In the genomic region with DNA sequence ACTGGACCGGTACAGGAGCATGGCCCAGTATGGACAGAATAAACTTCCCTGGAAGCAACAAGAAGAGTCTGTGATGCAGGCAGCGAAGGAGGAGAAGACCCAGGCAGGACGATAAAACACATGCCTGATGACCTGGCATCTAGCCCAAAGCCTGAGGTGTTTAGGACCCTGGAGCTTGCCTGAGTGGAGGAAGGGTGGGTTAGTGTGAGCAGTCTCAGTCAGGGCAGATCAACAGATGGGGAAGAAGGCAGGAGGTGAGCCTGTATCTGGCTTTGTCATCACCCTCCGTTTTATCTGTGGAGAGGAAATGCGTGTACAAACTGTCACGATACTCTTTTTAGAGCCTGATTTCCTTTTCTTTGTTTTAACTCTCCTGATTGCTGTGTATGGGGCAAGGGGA, we compare ENCODE assay signal across 12 mouse cellular contexts.
DNase-seq lines count a peak whose midpoint lies in the region; ATAC-seq lines count a peak whose summit lies in the region.
"Had no signal": no experiment of that assay in that cellular context is flagged by ENCODE, and none has a peak within 500 bp of the region (broad histone marks: within the 10 kb centered on the region; RNA-seq: fewer than 3 reads in every experiment).

No protein-coding gene starts in this region.

- no peaks in the 10 kb centered on the region for H3K4me1 ChIP-seq in forebrain, embryonic 14.5 days (ENCODE audit: control insufficient read depth, insufficient read depth, low read length)
- no peaks in the 10 kb centered on the region for H3K4me1 ChIP-seq in forebrain, embryonic 12.5 days

- no peak overlapping the region for H3K4me3 ChIP-seq in forebrain, embryonic 14.5 days (ENCODE audit: low read depth, low read length)
- H3K4me3 ChIP-seq in forebrain, embryonic 12.5 days (replicated peaks): no peak overlapping the region
- H3K4me3 ChIP-seq: erythroblast, embryonic 14.5 days; megakaryocyte, embryonic 14.5 days had no signal

- H3K27ac ChIP-seq in forebrain, embryonic 14.5 days (ENCODE audit: low read depth, low read length): no peak overlapping the region
- H3K27ac ChIP-seq in forebrain, embryonic 12.5 days: no peak overlapping the region

- no peaks in the 10 kb centered on the region for H3K9me3 ChIP-seq in forebrain, embryonic 14.5 days (replicated peaks; ENCODE audit: control insufficient read depth, low read length)
- H3K9me3 ChIP-seq in forebrain, embryonic 12.5 days: 0 out of 2 replicates have a peak, but pooled peaks cover 3% of the 10 kb centered on the region

- DNase-seq in forebrain, embryonic 14.5 days (ENCODE audit: low spot score): peak; percentile 16
- DNase-seq in lung, postnatal 36 days: peak; percentile 34
- no peak for DNase-seq in lung, postnatal 4 days
- DNase-seq in thymus, postnatal 4 days: peak; percentile 55
- DNase-seq in ovary, postnatal 10 days (ENCODE audit: low spot score): no peak
- no peak for DNase-seq in layer of hippocampus, adult 11-12 months (ENCODE audit: low spot score)
- DNase-seq: cerebellum, postnatal 36 days; layer of hippocampus, adult 9-11 months had no signal

- no peak overlapping the region for H3K4me2 ChIP-seq in forebrain, embryonic 14.5 days (ENCODE audit: low read length)
- H3K4me2 ChIP-seq in forebrain, embryonic 12.5 days: no peak overlapping the region

- no peak for ATAC-seq in forebrain, embryonic 14.5 days
- ATAC-seq in forebrain, embryonic 12.5 days (ENCODE audit: low FRiP score): no peak
- ATAC-seq in hematopoietic stem cell, adult 5-6 weeks (replicated peaks in 1 of 2; ENCODE audit: insufficient read depth in 1 of 2, low FRiP score in 2 of 2, low TSS enrichment in 1 of 2, low read depth in 1 of 2, poor library complexity in 2 of 2, severe bottlenecking in 2 of 2): peak; percentile 26 to 28; a peak in 1 of 4 replicates

- no peaks in the 10 kb centered on the region for H3K27me3 ChIP-seq in forebrain, embryonic 14.5 days (replicated peaks; ENCODE audit: control insufficient read depth, insufficient read depth, low read length)
- no peaks in the 10 kb centered on the region for H3K27me3 ChIP-seq in forebrain, embryonic 12.5 days
- H3K27me3 ChIP-seq: megakaryocyte, embryonic 14.5 days had no signal

- WGBS in forebrain, embryonic 14.5 days: 75% methylated on average over 6 of the region's 6 CpGs
- WGBS in forebrain, embryonic 12.5 days: 76% methylated on average over 6 of the region's 6 CpGs

- no peaks in the 10 kb centered on the region for H3K36me3 ChIP-seq in forebrain, embryonic 14.5 days (ENCODE audit: control insufficient read depth, insufficient read depth, low read length)
- no peaks in the 10 kb centered on the region for H3K36me3 ChIP-seq in forebrain, embryonic 12.5 days (replicated peaks)

- no peak overlapping the region for H3K9ac ChIP-seq in forebrain, embryonic 14.5 days (ENCODE audit: low read length)
- H3K9ac ChIP-seq in forebrain, embryonic 12.5 days: no peak overlapping the region

Comparison
In these comparisons a context has a peak if more than half of its experiments do, and no peak if none do; other contexts are left out.
1. DNase-seq: peak in forebrain, embryonic 14.5 days (single experiment), lung, postnatal 36 days (single experiment) and thymus, postnatal 4 days (single experiment); none in lung, postnatal 4 days (0 of 2), ovary, postnatal 10 days (single experiment) and layer of hippocampus, adult 11-12 months (single experiment).
2. ATAC-seq: peak in hematopoietic stem cell, adult 5-6 weeks (2 of 2); none in forebrain, embryonic 14.5 days (single experiment) and forebrain, embryonic 12.5 days (single experiment).